Mouse (Mus musculus): ENCODE measurements around the gene Muc20.

Muc20 gene

GRCm38 (mm10) chr16:32795177-32795576 lies 2.1 kb downstream of the Muc20 start:
- DNase-seq (ENCODE audit: low read depth) = no peak

DNA sequence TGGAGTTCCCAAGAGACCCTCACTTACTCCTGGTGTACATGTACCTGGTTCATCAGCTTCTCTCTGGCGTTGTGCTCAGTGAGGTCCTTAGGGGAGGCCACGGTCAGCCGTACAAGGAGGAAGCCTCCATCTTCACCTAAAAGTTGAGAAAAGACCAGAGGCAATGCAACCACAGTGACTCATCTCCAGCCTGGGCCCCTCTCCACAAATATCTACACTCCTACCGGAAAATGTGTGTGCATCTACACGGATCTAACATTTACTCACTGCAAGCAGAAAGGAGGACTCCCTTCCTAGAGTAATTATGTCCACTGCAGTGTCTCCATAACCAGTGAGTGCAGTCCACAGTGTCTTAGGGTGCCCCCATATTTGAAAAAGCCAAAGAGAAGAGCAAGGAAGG lies 7.2 kb downstream of the Muc20 start:
- no peak for DNase-seq (ENCODE audit: low read depth)

DNA sequence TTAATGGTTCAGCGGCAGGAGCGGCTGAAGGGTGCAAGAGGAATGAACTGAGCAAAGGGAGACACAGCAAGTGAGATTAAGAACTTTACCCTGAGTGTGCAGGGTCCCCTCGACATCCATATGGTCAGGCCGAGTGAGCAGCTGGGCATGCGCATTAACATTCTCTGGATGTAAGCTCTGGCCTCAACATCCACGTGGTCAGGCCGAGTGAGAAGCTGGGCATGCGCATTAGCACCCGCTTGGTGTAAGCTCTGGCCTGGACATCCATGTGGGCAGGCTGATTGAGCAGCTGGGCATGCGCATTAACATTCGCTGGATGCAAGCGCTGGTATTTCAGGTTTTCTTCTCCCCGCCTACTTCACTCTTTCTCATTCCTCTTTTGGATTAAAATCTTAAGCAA lies 12.4 kb downstream of the Muc20 start:
- no peak for DNase-seq (ENCODE audit: low read depth)

DNA sequence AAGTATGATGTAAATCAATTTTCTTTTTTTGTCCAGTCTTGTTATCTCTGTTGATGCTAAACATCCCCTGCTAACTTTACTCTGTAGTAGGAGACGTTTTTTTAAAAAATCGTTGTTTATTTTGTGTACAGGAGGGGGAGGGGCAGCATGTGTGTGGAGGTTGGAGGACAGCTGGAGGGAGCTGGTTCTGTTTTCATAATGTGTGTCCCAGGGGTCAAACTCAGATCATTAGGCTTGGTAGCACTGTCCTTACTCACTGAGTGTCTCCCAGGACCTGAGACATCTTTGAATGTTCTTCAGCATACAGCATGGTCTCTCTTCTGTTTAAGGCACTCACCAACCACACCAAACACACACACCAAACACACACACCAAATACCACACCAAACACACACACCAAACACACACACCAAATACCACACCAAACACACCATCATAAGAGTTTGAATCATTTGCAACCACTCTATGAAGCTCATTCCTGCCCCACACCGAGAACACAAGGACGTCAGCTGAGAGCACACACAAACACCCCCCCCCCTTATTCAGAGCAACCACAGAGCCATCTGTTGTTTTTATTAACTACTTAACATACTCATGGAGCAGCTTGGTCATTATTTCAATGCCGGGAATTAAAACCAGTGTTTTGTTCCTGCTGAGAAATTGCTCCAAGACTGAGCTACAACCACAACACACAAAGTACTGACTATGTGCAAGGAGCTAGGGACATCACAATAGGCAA lies 13.7 kb downstream of the Muc20 start:
- no peak for DNase-seq (ENCODE audit: low read depth)

GRCm38 (mm10) chr16:32778956-32779355 lies 18.3 kb downstream of the Muc20 start:
- DNase-seq (ENCODE audit: low read depth) = no peak

DNA sequence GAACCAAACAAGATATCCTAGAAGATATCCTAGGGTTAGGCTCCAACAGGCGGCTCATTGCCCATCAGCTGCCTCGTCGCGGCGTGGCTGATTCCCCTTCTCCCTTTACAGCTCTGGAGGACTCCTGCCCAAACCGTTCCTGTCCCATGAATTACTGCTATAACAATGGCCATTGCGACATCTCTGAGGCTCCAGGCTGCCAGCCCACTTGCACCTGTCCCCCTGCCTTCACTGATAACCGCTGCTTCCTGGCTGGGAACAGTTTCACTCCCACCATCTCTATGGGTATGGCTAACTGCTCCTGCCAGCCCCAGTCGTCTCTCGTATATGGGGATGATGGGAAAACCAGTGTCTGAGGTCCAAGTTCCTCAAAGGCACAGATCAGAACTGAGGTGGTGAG lies 20.6 kb downstream of the Muc20 start:
- no peak for DNase-seq (ENCODE audit: low read depth)

GRCm38 (mm10) chr16:32766904-32767303 lies 30.3 kb downstream of the Muc20 start:
- DNase-seq (ENCODE audit: low read depth) = no peak

DNA sequence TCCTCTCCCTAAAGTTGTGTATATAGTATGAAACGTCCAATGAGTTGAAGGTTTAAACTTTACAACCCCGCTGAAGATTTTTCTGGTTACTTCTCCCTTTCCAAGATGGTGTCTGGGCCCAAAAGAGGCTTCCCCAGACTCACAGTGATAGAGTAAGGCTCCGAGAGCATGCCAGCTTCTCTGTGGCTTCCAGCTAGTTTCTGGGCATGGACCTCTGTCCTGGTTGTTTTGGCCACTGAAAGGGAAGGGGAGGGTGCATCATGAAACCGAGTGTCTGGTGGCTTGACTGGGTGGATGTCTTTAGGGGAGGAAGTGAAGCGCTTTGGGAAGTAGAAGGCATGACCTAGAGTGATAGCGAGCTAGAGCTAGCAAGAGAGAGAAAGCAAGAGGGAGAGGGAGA lies 32.3 kb downstream of the Muc20 start:
- no peak for DNase-seq (ENCODE audit: low read depth)

- no peak for DNase-seq (ENCODE audit: low read depth)
Measured at GRCm38 (mm10) chr16:32764550-32764949, 32.7 kb downstream of the Muc20 start.

DNA sequence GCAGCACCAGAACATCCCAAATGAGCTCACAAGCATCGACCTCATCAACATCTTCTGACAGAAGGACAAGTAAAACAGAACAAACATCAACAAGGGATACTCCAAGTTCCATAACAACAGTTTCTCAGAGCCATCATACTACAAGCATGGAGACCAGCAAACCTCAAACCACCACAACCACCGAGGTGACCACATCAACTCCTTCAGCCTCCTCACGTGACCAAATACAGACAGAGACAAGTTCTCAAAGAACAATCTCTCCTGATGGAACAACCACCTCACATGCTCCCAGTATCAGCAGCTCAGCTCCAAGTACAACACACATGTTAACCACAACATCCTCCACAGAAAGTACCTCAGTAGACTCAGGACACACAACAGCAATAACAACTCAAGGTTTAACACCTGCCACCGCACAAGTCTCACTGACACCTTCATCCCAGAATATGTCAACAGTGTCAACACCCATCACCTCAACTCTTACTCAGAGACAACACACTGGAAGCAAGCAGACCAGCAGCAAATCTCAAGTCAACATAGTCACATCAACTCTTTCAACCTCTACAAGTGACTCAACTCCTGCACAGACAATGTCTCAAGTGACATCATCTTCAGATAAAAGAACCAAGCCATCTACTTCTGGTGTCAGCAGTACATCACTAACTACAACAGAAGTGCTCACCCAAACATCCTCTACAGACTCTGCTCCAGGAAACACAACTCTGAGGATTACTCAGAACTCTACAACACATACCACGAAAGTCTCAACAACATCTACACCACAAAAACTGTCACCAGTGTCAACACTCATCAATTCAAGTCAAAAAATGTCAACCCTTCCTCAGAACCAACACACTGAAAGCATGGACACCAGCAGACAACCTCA lies 46.8 kb downstream of the Muc20 start:
- no peak for DNase-seq (ENCODE audit: low read depth)

DNA sequence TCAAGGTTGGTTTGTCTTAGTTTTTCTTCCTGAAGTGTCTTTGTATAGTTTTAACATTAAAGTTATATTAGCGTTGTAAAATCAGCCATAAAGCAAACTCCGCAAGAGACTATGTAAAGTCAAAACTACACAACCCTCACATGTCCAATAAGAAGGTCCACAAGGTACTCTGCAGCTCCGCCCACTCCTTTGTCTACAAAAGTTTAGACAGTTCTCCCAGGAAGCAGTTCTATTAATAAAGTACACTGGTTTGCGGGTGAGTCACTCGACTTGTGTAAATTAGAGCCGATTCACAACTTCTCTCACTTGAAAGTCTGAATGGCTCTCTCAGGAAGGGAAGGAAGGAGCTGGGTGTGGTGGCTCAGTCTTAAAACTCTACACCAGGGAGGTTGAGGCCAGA lies 51.4 kb downstream of the Muc20 start:
- DNase-seq (ENCODE audit: low read depth) = no peak

GRCm38 (mm10) chr16:32742712-32743111 lies 54.5 kb downstream of the Muc20 start:
- DNase-seq (ENCODE audit: low read depth) = no peak

- DNase-seq (ENCODE audit: low read depth) = no peak
Measured at GRCm38 (mm10) chr16:32741366-32741765, 55.9 kb downstream of the Muc20 start.

- no peak for DNase-seq (ENCODE audit: low read depth)
Measured at GRCm38 (mm10) chr16:32740003-32740663, 57.1 kb downstream of the Muc20 start.

GRCm38 (mm10) chr16:32736022-32736421 lies 61.2 kb downstream of the Muc20 start:
- no peak for DNase-seq (ENCODE audit: low read depth)

DNA sequence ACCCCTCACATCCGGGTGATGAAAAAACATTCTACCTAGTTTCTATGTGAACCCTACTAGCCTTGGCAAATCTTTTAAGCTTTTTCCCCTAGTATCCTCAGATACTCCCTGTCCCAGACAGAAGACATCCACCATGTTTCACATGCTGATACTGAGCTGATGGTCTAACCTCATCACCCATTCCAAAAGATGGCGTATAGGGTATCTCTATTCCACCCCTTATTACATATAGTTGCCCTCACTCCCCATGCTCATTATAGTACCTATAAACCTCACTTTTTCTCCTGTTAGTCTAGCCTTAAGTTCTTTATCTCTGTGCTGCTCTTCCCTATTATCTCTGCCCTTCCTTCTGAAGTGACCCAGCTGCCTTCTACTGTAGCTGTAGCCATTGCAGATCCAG lies 61.6 kb downstream of the Muc20 start, which contains the start of gene Muc4:
Muc4 (plus strand) TSS at position 301 of the 400 bp plus-strand sequence.
- no peak for DNase-seq (ENCODE audit: low read depth)

DNA sequence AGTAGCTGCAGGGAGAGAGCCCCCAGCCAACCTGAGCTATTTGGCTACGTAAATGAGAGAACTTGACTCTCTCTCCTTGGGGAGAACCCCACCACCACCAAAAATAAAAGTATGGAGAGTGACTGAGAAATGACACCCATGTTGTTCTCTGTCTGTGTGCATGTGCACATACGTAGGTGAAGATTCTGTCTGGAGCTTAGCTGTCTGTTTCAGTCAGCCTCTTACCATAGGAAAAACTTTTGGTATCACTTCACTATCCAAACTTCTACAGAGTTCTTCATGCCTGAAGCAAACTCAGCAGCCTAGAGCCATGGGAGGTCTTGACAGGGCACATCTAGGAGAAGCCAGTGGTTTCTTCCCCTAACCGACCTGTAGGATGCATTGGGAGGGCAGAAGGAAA lies 64.0 kb downstream of the Muc20 start:
- no peak for DNase-seq (ENCODE audit: low read depth)

DNA sequence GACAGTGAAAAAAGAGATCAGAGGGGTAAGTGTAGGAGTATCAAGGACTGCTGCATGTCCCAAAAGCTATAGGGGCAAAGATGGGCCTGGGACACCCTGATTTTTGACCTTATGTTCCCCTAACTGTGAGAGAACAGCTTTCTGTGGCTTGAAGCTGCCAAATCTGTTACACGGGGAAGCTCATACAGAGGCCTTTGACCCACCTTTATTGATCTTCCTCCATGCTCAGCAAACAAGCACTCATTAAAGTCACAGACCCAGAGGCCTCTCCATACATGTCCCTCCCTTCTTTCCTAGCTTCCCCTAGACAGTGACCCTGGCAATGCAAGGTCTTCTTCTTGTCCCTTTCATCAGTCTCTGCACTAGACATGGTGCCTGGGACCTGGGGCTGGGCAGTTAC lies 68.5 kb downstream of the Muc20 start:
- DNase-seq (ENCODE audit: low read depth) = no peak

DNA sequence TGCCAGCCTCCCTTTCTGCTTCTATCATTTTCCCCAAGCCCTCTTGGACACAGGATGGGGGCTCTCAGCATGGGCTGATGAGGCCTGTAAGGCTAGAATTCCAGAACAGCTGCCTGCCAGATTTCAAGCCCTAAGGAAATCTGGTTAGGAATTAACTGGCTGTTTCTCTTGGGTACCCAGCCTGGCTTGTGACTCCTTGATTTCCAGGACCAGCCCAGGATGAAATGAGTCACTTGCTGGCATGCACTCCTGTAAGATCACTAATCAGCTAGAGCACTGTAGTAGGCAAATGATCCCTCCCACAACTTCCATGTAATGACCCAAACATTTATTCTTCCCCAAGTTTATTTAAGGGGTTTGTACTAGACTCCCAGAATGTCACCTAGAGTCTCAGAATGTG lies 69.0 kb downstream of the Muc20 start:
- DNase-seq (ENCODE audit: low read depth) = no peak

Data from c-Kit-positive CD71-negative TER-119-negative erythroid progenitor cells, embryonic 14.5 days (primary cell).